Comparison of ENCODE assay signal across 27 mouse cellular contexts in the genomic region with DNA sequence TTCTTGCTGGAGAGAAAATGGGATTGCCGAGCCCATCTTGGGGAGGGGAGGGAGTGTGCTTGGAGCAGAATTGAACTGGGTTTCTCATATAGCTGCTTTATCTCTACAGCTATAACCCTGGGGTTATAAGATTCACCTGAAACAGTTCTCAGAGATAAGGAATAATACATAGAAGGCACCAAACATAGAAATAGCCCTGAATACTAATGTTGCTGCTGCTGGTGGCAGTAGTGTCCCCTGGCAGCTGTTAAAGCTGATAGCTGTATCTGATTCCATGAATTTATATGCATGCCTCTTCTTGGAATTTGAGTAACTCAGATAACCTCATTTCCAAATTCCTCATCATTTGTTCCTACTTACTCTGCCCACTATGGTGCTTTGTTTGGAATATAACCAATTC.
DNase-seq lines count a peak whose midpoint lies in the region; ATAC-seq and TF ChIP-seq lines count a peak whose summit lies in the region.
"Had no signal": no experiment of that assay in that cellular context is flagged by ENCODE, and none has a peak within 500 bp of the region (broad histone marks: within the 10 kb centered on the region; RNA-seq: fewer than 3 reads in every experiment).

No protein-coding gene starts in this region.

- H3K27ac ChIP-seq in midbrain, embryonic 14.5 days (replicated peaks; ENCODE audit: low read depth, low read length), result no peak overlapping the region
- no peak overlapping the region for H3K27ac ChIP-seq in midbrain, postnatal 0 days (ENCODE audit: low read depth, low read length)
- H3K27ac ChIP-seq in liver, embryonic 13.5 days, result no peak overlapping the region
- H3K27ac ChIP-seq: forebrain, embryonic 10.5 days; gastrocnemius, adult 2 months; hindbrain, embryonic 10.5 days; hindbrain, embryonic 13.5 days had no signal

- H3K4me2 ChIP-seq in midbrain, embryonic 14.5 days (ENCODE audit: low read length), result no peak overlapping the region
- H3K4me2 ChIP-seq in midbrain, postnatal 0 days (ENCODE audit: low read depth, low read length, poor library complexity, severe bottlenecking), result no peak overlapping the region
- no peak overlapping the region for H3K4me2 ChIP-seq in liver, embryonic 13.5 days
- H3K4me2 ChIP-seq: heart, embryonic 11.5 days; hindbrain, embryonic 13.5 days had no signal

- no peak for TF ChIP-seq CTCF in midbrain, postnatal 0 days (IDR thresholded peaks at IDR 0.05)
- TF ChIP-seq CTCF in brain, embryonic 14.5 days (IDR thresholded peaks at IDR 0.05; ENCODE audit: borderline replicate concordance, extremely low read depth, insufficient read depth, insufficient read length), result no peak

- 0 out of 2 replicates have a peak, but pooled peaks cover 3% of the 10 kb centered on the region for H3K4me1 ChIP-seq in midbrain, embryonic 14.5 days (ENCODE audit: control insufficient read depth, insufficient read depth, low read length)
- no peaks in the 10 kb centered on the region for H3K4me1 ChIP-seq in midbrain, postnatal 0 days (ENCODE audit: insufficient read depth, low read length)
- H3K4me1 ChIP-seq in liver, embryonic 13.5 days (replicated peaks), result peaks cover 6% of the 10 kb centered on the region; the same call in 1 of the 2 replicates
- H3K4me1 ChIP-seq: forebrain, embryonic 10.5 days; hindbrain, embryonic 10.5 days; hindbrain, embryonic 13.5 days had no signal

- H3K36me3 ChIP-seq in midbrain, embryonic 14.5 days (ENCODE audit: control insufficient read depth, insufficient read depth, low read length), result no peaks in the 10 kb centered on the region
- H3K36me3 ChIP-seq in midbrain, postnatal 0 days (ENCODE audit: insufficient read depth, low read length), result no peaks in the 10 kb centered on the region
- H3K36me3 ChIP-seq in liver, embryonic 13.5 days, result no peaks in the 10 kb centered on the region
- H3K36me3 ChIP-seq: forebrain, embryonic 10.5 days; hindbrain, embryonic 10.5 days; hindbrain, embryonic 13.5 days had no signal

- intact Hi-C loops in left cerebral cortex, postnatal 36 days (cut with DNase I), result no loop called here

- H3K27me3 ChIP-seq in midbrain, embryonic 14.5 days (ENCODE audit: control insufficient read depth, insufficient read depth, low read length), result no peaks in the 10 kb centered on the region
- H3K27me3 ChIP-seq in midbrain, postnatal 0 days (ENCODE audit: insufficient read depth, low read length), result no peaks in the 10 kb centered on the region
- no peaks in the 10 kb centered on the region for H3K27me3 ChIP-seq in liver, embryonic 13.5 days
- H3K27me3 ChIP-seq: hindbrain, embryonic 13.5 days; Patski had no signal

- no peak for TF ChIP-seq POLR2A in brain, embryonic 14.5 days (IDR thresholded peaks at IDR 0.05; ENCODE audit: borderline replicate concordance, extremely low read depth, insufficient read depth, insufficient read length, poor library complexity, severe bottlenecking)

- no peak overlapping the region for H3K9ac ChIP-seq in midbrain, embryonic 14.5 days (replicated peaks; ENCODE audit: low read length)
- H3K9ac ChIP-seq in midbrain, postnatal 0 days (replicated peaks; ENCODE audit: low read length, poor library complexity, severe bottlenecking), result no peak overlapping the region
- H3K9ac ChIP-seq in liver, embryonic 13.5 days, result no peak overlapping the region
- H3K9ac ChIP-seq: forebrain, postnatal 0 days; hindbrain, embryonic 13.5 days had no signal

- no peak overlapping the region for H3K4me3 ChIP-seq in midbrain, embryonic 14.5 days (replicated peaks; ENCODE audit: low read depth, low read length)
- H3K4me3 ChIP-seq in midbrain, postnatal 0 days (ENCODE audit: low read depth, low read length), result no peak overlapping the region
- no peak overlapping the region for H3K4me3 ChIP-seq in liver, embryonic 13.5 days (replicated peaks)
- H3K4me3 ChIP-seq: forebrain, embryonic 10.5 days; gastrocnemius, adult 2 months; hindbrain, embryonic 10.5 days; hindbrain, embryonic 13.5 days had no signal

- no peaks in the 10 kb centered on the region for H3K9me3 ChIP-seq in midbrain, embryonic 14.5 days (ENCODE audit: control insufficient read depth, low read length)
- no peaks in the 10 kb centered on the region for H3K9me3 ChIP-seq in midbrain, postnatal 0 days (ENCODE audit: low read length)
- no peaks in the 10 kb centered on the region for H3K9me3 ChIP-seq in liver, embryonic 13.5 days (replicated peaks)
- H3K9me3 ChIP-seq: forebrain, embryonic 10.5 days; hindbrain, embryonic 10.5 days; hindbrain, embryonic 13.5 days had no signal

- peak; percentile 13 for DNase-seq in midbrain, embryonic 14.5 days
- DNase-seq in midbrain, postnatal 0 days (ENCODE audit: low spot score), result no peak
- peak; percentile 22 for DNase-seq in brain, embryonic 14.5 days (ENCODE audit: low read depth)
- no peak for DNase-seq in liver, embryonic 13.5 days
- DNase-seq in spleen, postnatal 14 days (ENCODE audit: low spot score in 2 of 2), result no peak
- no peak for DNase-seq in testis, postnatal 14 days (ENCODE audit: low spot score)
- no peak for DNase-seq in left cerebral cortex, postnatal 36 days (ENCODE audit: low spot score in 2 of 2)
- DNase-seq: adrenal gland, postnatal 10 days; adrenal gland, postnatal 36 days; cerebellum, adult 11-12 months; cerebellum, adult 8-10 months; cerebellum, postnatal 10 days; cerebellum, postnatal 36 days; embryo, embryonic 11 days; forebrain, postnatal 0 days; gastrocnemius, adult 2 months; gastrocnemius, postnatal 14 days; heart, adult 11 months; heart, postnatal 36 days had no signal

- ATAC-seq in midbrain, embryonic 14.5 days (ENCODE audit: low FRiP score, low TSS enrichment), result no peak
- no peak for ATAC-seq in midbrain, postnatal 0 days (ENCODE audit: low FRiP score)
- ATAC-seq in liver, embryonic 13.5 days (ENCODE audit: low read depth), result peak; percentile 75
- ATAC-seq: CD4-positive, CD25-positive, alpha-beta regulatory T cell, adult 4 months; forebrain, embryonic 14.5 days; forebrain, postnatal 0 days; hindbrain, embryonic 16.5 days; Patski had no signal

- WGBS in midbrain, embryonic 14.5 days, result 40% methylated on average over 1 of the region's 1 CpGs
- WGBS in midbrain, postnatal 0 days, result 38% methylated on average over 1 of the region's 1 CpGs
- WGBS in liver, embryonic 13.5 days (ENCODE audit: insufficient replicate concordance), result 43% methylated on average over 1 of the region's 1 CpGs

Comparison
In these comparisons a context has a peak if more than half of its experiments do, and no peak if none do; other contexts are left out.
1. DNase-seq: peak in midbrain, embryonic 14.5 days (single experiment) and brain, embryonic 14.5 days (single experiment); none in midbrain, postnatal 0 days (single experiment), liver, embryonic 13.5 days (single experiment), spleen, postnatal 14 days (0 of 2), testis, postnatal 14 days (single experiment) and left cerebral cortex, postnatal 36 days (0 of 2).